Mouse (Mus musculus): ENCODE data around the gene Grip1. TPM values are rescaled to one million over a fixed set of nuclear protein-coding genes. Genes with fewer than 3 reads are reported as not detected.
A peak's percentile ranks its signal among the peaks of the same experiment; 100 is the strongest.

The Grip1 gene
- polyA plus RNA-seq, 1 experiment from 2014 or later, result 5.4 TPM

DNA sequence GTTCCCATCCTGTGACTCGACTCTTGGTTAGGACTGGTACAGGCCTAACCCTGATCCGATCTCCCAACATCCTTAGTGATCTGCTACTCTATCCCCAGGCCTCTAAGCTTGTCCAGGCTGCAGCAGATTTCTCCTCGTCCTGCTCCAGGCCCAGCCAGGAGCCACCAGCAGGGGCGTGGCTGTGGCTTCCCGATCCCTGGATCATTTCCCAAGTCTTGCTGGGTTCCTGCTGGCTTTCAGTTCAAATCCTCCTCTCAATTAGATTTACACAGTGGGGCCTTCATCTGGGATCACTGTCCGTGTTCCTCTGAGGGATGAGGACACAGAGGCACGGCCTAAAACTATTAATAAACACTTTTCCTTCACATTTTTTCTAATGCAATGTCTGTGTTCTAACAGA is 25.5 kb upstream of the Grip1 start:
- Histone ChIP-seq H3K27ac (ENCODE audit: low read depth, low read length) (no peak overlapping the region), H3K36me3 (ENCODE audit: control insufficient read depth, insufficient read depth, low read length) (no peaks in the 10 kb centered on the region), H3K4me1 (ENCODE audit: control insufficient read depth, insufficient read depth, low read length) (no peaks in the 10 kb centered on the region), H3K4me2 (replicated peaks; ENCODE audit: low read depth, low read length) (no peak overlapping the region), H3K9me3 (ENCODE audit: control insufficient read depth, low read length) (no peaks in the 10 kb centered on the region), H3K9ac (ENCODE audit: low read depth, low read length) (no peak overlapping the region), H3K27me3 (ENCODE audit: control insufficient read depth, insufficient read depth, low read length) (no peaks in the 10 kb centered on the region), H3K4me3 (ENCODE audit: low read length) (no peak overlapping the region)
- 78% methylated on average over 7 of the region's 7 CpGs for WGBS
- no peak for ATAC-seq (ENCODE audit: low FRiP score, low TSS enrichment)

DNA sequence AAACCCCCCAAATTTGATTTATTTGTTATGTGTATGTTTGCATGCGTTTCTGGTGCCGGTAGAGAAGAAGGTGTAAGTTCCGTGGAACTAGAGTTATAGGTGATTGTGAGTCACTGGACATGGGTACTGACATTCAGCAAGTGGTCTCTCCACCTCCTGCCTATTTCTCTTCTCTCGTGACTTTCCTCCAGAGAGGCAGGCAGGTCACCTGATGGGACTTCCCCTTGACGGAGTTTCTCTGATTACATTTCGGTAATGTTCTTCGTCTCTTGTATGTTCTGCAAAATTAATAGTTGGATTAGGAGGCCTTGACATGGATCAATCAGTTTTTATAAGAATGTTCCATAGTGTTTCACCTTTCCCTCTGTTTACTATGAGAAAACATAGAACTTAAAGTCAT is 23.4 kb upstream of the Grip1 start:
- Histone ChIP-seq H3K4me1 (ENCODE audit: control insufficient read depth, insufficient read depth, low read length) (no peaks in the 10 kb centered on the region), H3K9ac (ENCODE audit: low read depth, low read length) (no peak overlapping the region), H3K27me3 (ENCODE audit: control insufficient read depth, insufficient read depth, low read length) (no peaks in the 10 kb centered on the region), H3K27ac (ENCODE audit: low read depth, low read length) (no peak overlapping the region), H3K4me3 (ENCODE audit: low read length) (no peak overlapping the region), H3K36me3 (ENCODE audit: control insufficient read depth, insufficient read depth, low read length) (no peaks in the 10 kb centered on the region), H3K9me3 (ENCODE audit: control insufficient read depth, low read length) (no peaks in the 10 kb centered on the region), H3K4me2 (replicated peaks; ENCODE audit: low read depth, low read length) (no peak overlapping the region)
- ATAC-seq (ENCODE audit: low FRiP score, low TSS enrichment), result no peak
- 81% methylated on average over 7 of the region's 7 CpGs for WGBS

DNA sequence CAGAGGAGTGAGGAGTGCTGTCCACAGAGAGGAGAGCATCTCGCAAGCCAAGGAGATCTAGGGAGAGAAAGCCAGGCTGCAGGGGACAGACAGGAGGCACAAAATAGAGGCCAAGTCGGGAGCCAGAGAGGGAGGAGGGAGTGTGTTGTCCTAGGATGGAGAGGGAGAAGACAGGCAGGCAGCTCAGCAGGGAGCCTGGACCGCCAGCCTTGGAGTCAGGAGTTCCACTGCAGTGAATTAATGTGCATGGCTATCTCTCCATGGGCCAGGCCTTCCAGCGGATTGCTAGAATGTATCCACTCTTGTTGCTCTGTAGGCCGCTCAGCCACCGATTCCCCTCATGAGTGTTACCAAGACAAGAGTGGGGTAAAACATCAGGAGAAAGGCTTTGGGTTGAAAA is 21.8 kb upstream of the Grip1 start:
- Histone ChIP-seq H3K36me3 (ENCODE audit: control insufficient read depth, insufficient read depth, low read length) (no peaks in the 10 kb centered on the region), H3K27me3 (ENCODE audit: control insufficient read depth, insufficient read depth, low read length) (no peaks in the 10 kb centered on the region), H3K4me3 (ENCODE audit: low read length) (no peak overlapping the region), H3K4me2 (replicated peaks; ENCODE audit: low read depth, low read length) (no peak overlapping the region), H3K4me1 (ENCODE audit: control insufficient read depth, insufficient read depth, low read length) (no peaks in the 10 kb centered on the region), H3K9ac (ENCODE audit: low read depth, low read length) (no peak overlapping the region), H3K27ac (ENCODE audit: low read depth, low read length) (no peak overlapping the region), H3K9me3 (ENCODE audit: control insufficient read depth, low read length) (no peaks in the 10 kb centered on the region)
- 69% methylated on average over 6 of the region's 6 CpGs for WGBS
- ATAC-seq (ENCODE audit: low FRiP score, low TSS enrichment), result no peak

DNA sequence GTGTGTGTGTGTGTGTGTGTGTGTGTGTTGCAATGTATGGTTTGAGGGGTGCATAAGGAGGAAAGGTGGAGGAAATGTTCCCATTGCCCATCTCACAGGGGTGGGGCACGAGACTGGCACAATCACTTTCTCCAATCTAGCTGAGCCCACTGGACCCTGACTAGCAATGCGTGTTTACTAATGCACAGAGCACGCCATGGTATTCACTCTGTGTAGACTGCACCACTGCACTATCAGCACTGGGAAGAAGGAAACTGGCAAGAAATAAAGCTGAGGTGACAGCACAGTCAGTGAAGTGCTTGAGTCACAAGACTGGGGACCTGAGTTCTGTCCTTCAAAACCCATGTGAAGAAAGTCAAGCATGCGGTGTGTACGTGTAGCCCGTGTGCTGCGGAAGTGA is 17.8 kb upstream of the Grip1 start:
- no peak overlapping the region for H3K27ac ChIP-seq (ENCODE audit: low read depth, low read length)
- H3K4me2 ChIP-seq (replicated peaks; ENCODE audit: low read depth, low read length), result no peak overlapping the region
- H3K36me3 ChIP-seq (ENCODE audit: control insufficient read depth, insufficient read depth, low read length), result no peaks in the 10 kb centered on the region
- H3K9ac ChIP-seq (ENCODE audit: low read depth, low read length), result no peak overlapping the region
- ATAC-seq (ENCODE audit: low FRiP score, low TSS enrichment), result no peak; the same call in 1 of the 2 replicates
- H3K4me3 ChIP-seq (ENCODE audit: low read length), result no peak overlapping the region
- H3K9me3 ChIP-seq (ENCODE audit: control insufficient read depth, low read length), result no peaks in the 10 kb centered on the region
- H3K27me3 ChIP-seq (ENCODE audit: control insufficient read depth, insufficient read depth, low read length), result no peaks in the 10 kb centered on the region
- no peaks in the 10 kb centered on the region for H3K4me1 ChIP-seq (ENCODE audit: control insufficient read depth, insufficient read depth, low read length)
- 77% methylated on average over 7 of the region's 7 CpGs for WGBS

DNA sequence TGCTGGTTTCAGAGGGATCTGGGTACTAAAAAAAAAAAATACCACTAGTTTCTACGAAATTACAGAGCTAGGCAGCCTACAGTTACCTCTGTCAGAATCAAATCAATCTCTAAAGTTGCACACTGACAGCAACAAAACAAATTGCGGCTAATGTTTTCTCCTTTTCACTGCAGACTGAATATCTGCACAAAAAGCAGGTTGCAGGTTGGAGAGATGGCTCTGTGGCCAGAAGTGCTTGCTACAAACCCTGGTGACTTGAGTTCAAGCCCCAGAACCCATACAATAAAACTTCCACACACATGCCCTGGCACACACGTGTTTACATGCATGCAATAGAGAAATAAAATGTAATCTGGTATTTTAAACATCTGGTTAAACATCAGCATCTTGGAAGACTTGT is 16.3 kb upstream of the Grip1 start:
- H3K9ac ChIP-seq (ENCODE audit: low read depth, low read length), result no peak overlapping the region
- no peaks in the 10 kb centered on the region for H3K9me3 ChIP-seq (ENCODE audit: control insufficient read depth, low read length)
- H3K27ac ChIP-seq (ENCODE audit: low read depth, low read length), result no peak overlapping the region
- 80% methylated on average over 3 of the region's 3 CpGs for WGBS
- H3K4me2 ChIP-seq (replicated peaks; ENCODE audit: low read depth, low read length), result no peak overlapping the region
- no peak overlapping the region for H3K4me3 ChIP-seq (ENCODE audit: low read length)
- ATAC-seq (ENCODE audit: low FRiP score, low TSS enrichment), result no peak
- 0 out of 2 replicates have a peak, but pooled peaks cover 3% of the 10 kb centered on the region for H3K4me1 ChIP-seq (ENCODE audit: control insufficient read depth, insufficient read depth, low read length)
- no peaks in the 10 kb centered on the region for H3K27me3 ChIP-seq (ENCODE audit: control insufficient read depth, insufficient read depth, low read length)
- no peaks in the 10 kb centered on the region for H3K36me3 ChIP-seq (ENCODE audit: control insufficient read depth, insufficient read depth, low read length)

DNA sequence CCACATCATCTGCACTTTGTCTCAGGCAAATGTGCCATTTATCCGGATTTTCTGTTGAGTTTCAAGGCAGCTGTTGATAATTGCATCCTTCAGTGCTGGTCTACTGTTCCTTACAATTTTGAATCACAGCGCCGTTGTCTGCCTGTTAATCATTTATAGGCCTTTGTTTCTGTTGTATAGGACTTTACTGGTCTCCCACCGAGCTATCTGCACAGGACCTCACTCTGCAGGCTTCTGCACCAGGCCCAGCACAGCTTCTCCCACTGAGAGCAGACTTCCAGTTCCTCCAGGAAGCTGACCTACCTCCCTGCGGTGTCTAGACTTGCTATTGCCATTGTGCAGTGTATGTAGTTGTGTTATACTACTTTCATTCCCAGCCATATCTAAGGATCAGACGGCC is 11.9 kb upstream of the Grip1 start:
- Histone ChIP-seq H3K36me3 (ENCODE audit: control insufficient read depth, insufficient read depth, low read length) (no peaks in the 10 kb centered on the region), H3K27ac (ENCODE audit: low read depth, low read length) (no peak overlapping the region), H3K4me1 (ENCODE audit: control insufficient read depth, insufficient read depth, low read length) (0 out of 2 replicates have a peak, but pooled peaks cover 3% of the 10 kb centered on the region), H3K9ac (ENCODE audit: low read depth, low read length) (no peak overlapping the region), H3K4me3 (ENCODE audit: low read length) (no peak overlapping the region), H3K4me2 (replicated peaks; ENCODE audit: low read depth, low read length) (no peak overlapping the region), H3K9me3 (ENCODE audit: control insufficient read depth, low read length) (no peaks in the 10 kb centered on the region), H3K27me3 (ENCODE audit: control insufficient read depth, insufficient read depth, low read length) (no peaks in the 10 kb centered on the region)
- WGBS, result 34% methylated on average over 6 of the region's 6 CpGs
- peak; percentile 46; the same call in 1 of the 2 replicates for ATAC-seq (ENCODE audit: low FRiP score, low TSS enrichment)

DNA sequence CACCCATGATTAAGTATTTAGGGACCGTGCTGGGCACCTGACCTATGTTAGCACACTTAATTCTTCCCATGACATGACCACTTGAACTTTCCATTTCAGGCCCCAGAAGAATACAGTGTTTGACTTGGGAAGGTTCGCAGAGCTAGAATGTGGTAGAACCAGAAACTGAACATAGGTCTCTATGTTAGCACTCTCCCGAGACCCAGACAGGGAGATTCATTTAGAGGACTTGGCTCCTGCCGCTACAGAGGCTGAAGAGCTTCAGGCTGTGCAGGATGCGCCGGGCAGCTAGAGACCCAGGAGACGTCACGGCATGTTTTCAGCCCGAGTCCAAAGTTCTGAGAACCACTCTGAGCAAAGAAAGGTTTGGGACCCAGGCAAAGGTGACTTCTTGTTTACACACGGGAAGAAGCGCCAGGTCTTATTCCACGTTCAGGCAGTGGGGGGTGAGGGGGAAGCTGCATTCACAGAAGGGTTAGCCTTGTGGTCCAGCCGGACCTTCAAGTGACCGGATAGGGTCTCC is 6.2 kb upstream of the Grip1 start:
- H3K4me1 ChIP-seq (ENCODE audit: control insufficient read depth, insufficient read depth, low read length), result no peaks in the 10 kb centered on the region
- H3K27me3 ChIP-seq (ENCODE audit: control insufficient read depth, insufficient read depth, low read length), result no peaks in the 10 kb centered on the region
- 74% methylated on average over 14 of the region's 14 CpGs for WGBS
- H3K4me2 ChIP-seq (replicated peaks; ENCODE audit: low read depth, low read length), result no peak overlapping the region
- H3K4me3 ChIP-seq (ENCODE audit: low read length), result no peak overlapping the region
- H3K36me3 ChIP-seq (ENCODE audit: control insufficient read depth, insufficient read depth, low read length), result no peaks in the 10 kb centered on the region
- H3K9ac ChIP-seq (ENCODE audit: low read depth, low read length), result no peak overlapping the region
- H3K27ac ChIP-seq (ENCODE audit: low read depth, low read length), result no peak overlapping the region
- H3K9me3 ChIP-seq (ENCODE audit: control insufficient read depth, low read length), result no peaks in the 10 kb centered on the region
- ATAC-seq (ENCODE audit: low FRiP score, low TSS enrichment), result no peak

DNA sequence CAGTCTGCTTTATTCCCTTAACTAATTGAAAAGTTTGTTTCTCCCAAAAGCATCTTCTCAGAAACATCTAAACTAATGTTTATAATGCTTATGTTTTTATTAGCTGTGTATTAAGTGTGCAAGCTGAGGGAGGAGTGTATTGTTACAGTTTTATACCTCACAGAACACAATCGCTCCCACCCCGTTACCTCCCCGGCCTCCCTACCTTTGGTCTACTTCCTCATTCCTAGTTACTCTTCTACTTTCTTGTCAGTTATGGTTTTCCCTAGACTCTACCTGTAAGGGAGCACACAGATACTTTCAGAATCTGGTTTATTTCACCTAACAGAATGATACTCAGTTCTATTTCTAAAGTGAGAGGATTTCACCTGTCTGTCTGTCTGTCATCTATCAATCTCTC is 5.7 kb upstream of the Grip1 start:
- 68% methylated on average over 3 of the region's 3 CpGs for WGBS
- H3K4me2 ChIP-seq (replicated peaks; ENCODE audit: low read depth, low read length), result no peak overlapping the region
- no peak for ATAC-seq (ENCODE audit: low FRiP score, low TSS enrichment)
- no peaks in the 10 kb centered on the region for H3K9me3 ChIP-seq (ENCODE audit: control insufficient read depth, low read length)
- no peaks in the 10 kb centered on the region for H3K36me3 ChIP-seq (ENCODE audit: control insufficient read depth, insufficient read depth, low read length)
- no peaks in the 10 kb centered on the region for H3K27me3 ChIP-seq (ENCODE audit: control insufficient read depth, insufficient read depth, low read length)
- no peak overlapping the region for H3K27ac ChIP-seq (ENCODE audit: low read depth, low read length)
- H3K9ac ChIP-seq (ENCODE audit: low read depth, low read length), result no peak overlapping the region
- H3K4me1 ChIP-seq (ENCODE audit: control insufficient read depth, insufficient read depth, low read length), result no peaks in the 10 kb centered on the region
- no peak overlapping the region for H3K4me3 ChIP-seq (ENCODE audit: low read length)

DNA sequence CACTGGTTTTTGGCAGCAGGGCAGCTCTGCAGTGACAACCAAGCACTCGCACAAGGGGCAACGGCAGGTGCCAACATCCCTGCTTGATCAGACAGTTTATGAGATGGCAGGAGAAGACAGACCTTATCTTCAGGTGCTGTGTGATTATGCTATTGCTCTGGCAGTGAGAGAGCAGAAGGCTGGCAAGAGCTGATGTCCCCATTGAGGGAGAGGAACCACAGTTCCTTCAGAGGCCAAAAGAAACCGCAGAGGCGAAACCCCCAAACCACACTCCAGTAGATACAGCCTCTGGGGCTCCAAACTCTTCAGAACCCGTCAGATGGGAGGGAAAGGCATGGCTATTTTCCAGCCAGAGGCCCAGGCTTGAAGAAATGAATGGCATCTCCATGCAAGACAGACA is 932 bp upstream of the Grip1 start:
- H3K27me3 ChIP-seq (ENCODE audit: control insufficient read depth, insufficient read depth, low read length), result no peaks in the 10 kb centered on the region; the same call in 1 of the 2 replicates
- no peak overlapping the region; the same call in 1 of the 2 replicates for H3K4me3 ChIP-seq (ENCODE audit: low read length)
- H3K4me1 ChIP-seq (ENCODE audit: control insufficient read depth, insufficient read depth, low read length), result peaks cover 13% of the 10 kb centered on the region; the same call in 1 of the 2 replicates
- 51% methylated on average over 5 of the region's 5 CpGs for WGBS
- H3K27ac ChIP-seq (ENCODE audit: low read depth, low read length), result no peak overlapping the region
- H3K4me2 ChIP-seq (replicated peaks; ENCODE audit: low read depth, low read length), result peak overlapping the region; percentile 96
- no peak overlapping the region for H3K9ac ChIP-seq (ENCODE audit: low read depth, low read length)
- no peaks in the 10 kb centered on the region for H3K36me3 ChIP-seq (ENCODE audit: control insufficient read depth, insufficient read depth, low read length)
- H3K9me3 ChIP-seq (ENCODE audit: control insufficient read depth, low read length), result no peaks in the 10 kb centered on the region
- ATAC-seq (ENCODE audit: low FRiP score, low TSS enrichment), result no peak

Measured in kidney, embryonic 14.5 days (tissue).